Mouse (Mus musculus): ENCODE data around the gene Osbpl10.

GRCm38 (mm10) chr9:115163693-115164092 is 185.3 kb downstream of the Osbpl10 start:
- TF ChIP-seq GATA1 (IDR thresholded peaks at IDR 0.05; ENCODE audit: borderline replicate concordance, low read length): no peak
- no peak for TF ChIP-seq FLI1 (IDR thresholded peaks at IDR 0.05; ENCODE audit: low read length)
